Mouse (Mus musculus) embryonic fibroblast, embryonic 13.5 days (primary cell): ENCODE measurements around the gene Cep78.

ENCODE experiments used
- CTCF ChIP-seq: IDR thresholded peaks from 2 replicates; pipeline ENCODE4 v1.5.1; 2011; ENCODE audit warnings: mild to moderate bottlenecking, control low read depth, low read length, moderate library complexity, borderline replicate concordance; ENCODE audit not compliant: insufficient read depth
- POLR2A ChIP-seq: IDR thresholded peaks from 2 replicates; pipeline ENCODE4 v1.6.1; 2011; ENCODE audit warnings: low read depth, mild to moderate bottlenecking, control low read depth, low read length, moderate library complexity

- TF ChIP-seq CTCF (no peak), POLR2A (no peak)
Observed at GRCm38 (mm10) chr19:16007131-16007530, 22.3 kb upstream of the Cep78 start.
